Mouse (Mus musculus) inflammation-experienced regulatory T-cells, adult 6 months (primary cell): ENCODE measurements around the gene Ctdnep1. TPM values are rescaled to one million over a fixed set of nuclear protein-coding genes. Genes with fewer than 3 reads are reported as not detected.
"Not testable (repeated sequence)": the region's sequence is repeated elsewhere in the genome, so short reads cannot be mapped to it uniquely, and the experiment has no call there.

ENCODE experiments used
- ATAC-seq: one replicate; pipeline ENCODE4 v1.8.0; 2017
- polyA plus RNA-seq, 3 experiments: library from polyadenylated mRNA; unstranded; fragments of 100-300 nt; shearing (Covaris generic); gene quantifications; one replicate each; pipeline ENCODE4 v1.2.1; 2017

Ctdnep1 gene
- polyA plus RNA-seq, 3 experiments from 2014 or later: 25.8 to 35.6 (median 29.3) TPM

DNA sequence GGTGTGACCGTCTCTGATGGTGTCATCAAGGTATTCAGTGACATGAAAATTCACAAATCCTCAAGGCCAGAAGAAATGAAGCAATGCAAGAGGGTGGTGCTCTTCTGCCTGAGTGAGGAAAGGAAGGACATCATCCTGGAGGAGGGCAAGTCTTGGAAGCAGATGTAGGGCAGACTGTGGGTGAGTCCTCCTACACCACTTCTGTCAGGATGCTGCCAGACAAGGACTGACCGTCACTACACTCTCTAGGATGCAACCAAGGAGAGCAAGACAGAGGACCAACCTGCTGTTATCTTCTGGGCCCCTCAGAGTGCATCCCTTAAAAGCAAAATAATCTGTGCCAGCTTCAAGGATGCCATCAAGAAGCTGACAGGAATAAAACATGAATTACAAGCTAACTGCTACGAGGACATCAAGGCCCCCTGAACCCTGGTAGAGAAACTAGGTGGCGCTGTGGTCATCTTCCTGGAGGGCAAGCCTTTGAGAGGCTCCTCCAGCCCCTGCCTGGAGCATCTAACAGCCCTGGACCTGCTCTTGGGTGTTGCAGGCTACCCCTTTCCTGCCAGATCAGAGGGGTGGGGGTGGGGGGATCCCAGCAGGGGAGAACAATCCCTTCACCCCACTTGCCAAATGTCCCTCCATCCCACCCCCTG, 30.0 kb upstream of the Ctdnep1 start:
- no peak for ATAC-seq

- ATAC-seq: no peak
Observed at GRCm38 (mm10) chr11:69952274-69952673, 28.7 kb upstream of the Ctdnep1 start.

GRCm38 (mm10) chr11:69953267-69953915, 27.6 kb upstream of the Ctdnep1 start:
- ATAC-seq: no peak

DNA sequence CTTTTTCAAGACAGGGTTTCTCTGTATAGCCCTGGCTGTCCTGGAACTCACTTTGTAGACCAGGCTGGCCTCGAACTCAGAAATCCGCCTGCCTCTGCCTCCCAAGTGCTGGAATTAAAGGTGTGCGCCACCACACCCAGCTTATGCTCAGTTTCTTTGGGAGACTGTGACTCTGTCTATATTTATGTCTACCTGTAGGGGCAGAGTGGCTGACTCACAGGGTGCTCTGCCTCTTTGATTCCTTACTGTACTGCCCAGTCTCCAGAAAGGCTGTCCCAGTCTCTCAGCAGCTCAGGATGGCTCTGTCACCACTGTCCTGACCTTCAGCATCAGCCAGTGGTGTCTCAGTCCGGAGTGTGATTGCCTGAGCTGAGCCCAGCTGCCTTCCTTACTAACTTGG, 25.3 kb upstream of the Ctdnep1 start:
- ATAC-seq: not testable (repeated sequence)

GRCm38 (mm10) chr11:69956218-69956617, 24.7 kb upstream of the Ctdnep1 start:
- ATAC-seq: no peak

GRCm38 (mm10) chr11:69960616-69961015, 20.3 kb upstream of the Ctdnep1 start:
- ATAC-seq: no peak

GRCm38 (mm10) chr11:69961841-69962240, 19.1 kb upstream of the Ctdnep1 start:
- no peak for ATAC-seq

DNA sequence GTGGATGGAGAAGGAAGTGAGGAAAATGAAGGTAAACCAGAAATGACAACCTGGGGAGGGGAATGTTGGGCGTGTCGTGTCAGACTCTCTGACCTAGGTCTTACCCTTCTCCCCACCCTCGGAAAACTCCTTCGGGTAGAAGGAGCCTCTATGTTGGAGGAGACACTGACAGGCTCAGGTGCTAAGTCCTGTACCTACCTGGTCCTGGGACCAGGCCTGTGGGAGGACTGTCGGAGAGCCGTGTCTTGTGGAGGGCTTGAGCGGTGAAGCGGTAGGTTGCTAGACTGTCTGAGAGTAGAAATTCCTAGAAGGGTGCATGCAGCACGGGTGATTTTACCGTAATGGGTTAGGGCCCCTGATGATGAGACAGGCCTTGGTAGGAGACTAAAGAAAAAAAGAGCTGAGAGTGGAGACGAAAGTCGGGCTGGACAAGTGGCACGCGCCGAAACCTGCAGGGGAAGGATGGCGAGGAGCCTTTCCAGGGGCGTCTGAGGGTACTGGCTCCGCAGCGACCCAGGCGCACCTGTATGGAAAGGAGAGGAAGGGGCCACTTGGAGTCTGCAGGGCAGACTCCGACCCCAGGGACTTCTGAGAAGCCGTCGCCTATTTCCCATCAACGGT, 16.2 kb upstream of the Ctdnep1 start, which contains the start of gene Cldn7:
Gene Cldn7, plus strand, starts transcription at position 130 of the 621 bp plus-strand sequence.
- no peak for ATAC-seq

GRCm38 (mm10) chr11:69965271-69966005, 15.5 kb upstream of the Ctdnep1 start:
- no peak for ATAC-seq

DNA sequence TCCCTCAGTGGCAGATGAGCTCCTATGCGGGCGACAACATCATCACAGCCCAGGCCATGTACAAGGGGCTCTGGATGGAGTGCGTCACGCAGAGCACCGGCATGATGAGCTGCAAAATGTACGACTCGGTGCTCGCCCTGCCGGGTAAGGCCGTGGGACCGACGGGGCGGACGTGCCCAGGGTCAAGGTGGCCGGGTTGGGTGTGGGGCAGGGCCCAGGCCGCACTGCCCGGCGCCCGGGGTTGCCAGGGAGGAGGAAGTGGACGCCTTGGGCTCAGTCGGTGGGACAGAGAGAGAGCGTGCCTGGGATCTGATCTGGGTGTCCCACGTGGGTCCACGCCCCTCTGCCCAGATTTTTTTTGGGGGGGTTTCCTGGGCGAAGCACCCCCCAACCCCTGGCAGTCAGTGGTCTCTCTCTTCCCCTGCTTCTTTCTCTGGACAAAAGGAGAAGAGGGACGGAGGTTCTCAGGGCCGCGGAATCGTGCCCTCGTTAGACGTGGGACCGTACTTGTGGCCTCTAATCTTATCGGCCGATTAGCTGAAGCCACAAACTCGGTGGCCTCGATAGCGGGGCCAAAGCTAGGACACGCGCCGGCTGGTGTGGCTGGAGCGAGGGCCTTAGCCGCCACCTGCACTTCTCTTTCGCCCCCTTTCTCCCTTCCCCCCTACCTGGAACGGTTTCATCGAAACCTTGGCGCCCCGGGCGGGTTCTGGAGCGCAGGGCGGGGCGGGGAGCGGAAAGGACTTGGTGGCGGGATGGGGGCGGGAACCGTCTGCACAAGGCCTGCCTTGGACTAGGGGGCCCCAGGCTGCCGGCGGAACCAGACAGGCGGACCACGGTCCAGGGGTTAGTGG, 14.7 kb upstream of the Ctdnep1 start:
- no peak for ATAC-seq

GRCm38 (mm10) chr11:69966860-69967517, 14.0 kb upstream of the Ctdnep1 start:
- ATAC-seq: no peak

DNA sequence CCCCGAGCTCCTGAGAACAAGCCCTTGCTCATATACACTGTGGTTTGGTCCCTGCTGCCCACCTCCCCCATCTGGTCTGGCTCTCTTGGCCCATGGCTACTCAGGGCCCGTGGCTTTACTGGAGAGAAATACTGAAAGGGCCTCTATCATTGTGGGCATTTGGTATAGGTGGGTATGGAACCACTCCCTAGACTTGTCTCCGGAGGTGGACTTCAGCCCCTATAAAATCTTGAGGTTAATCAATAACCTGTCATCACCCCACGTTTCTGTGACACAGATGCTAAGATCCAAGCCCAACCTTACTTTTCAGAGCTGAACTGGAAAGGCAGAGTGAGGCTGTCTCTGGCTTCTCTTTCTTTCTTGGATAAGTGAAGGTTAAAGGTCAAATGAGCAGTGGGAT, 12.2 kb upstream of the Ctdnep1 start:
- no peak for ATAC-seq

- no peak for ATAC-seq
Observed at GRCm38 (mm10) chr11:69970222-69970621, 10.7 kb upstream of the Ctdnep1 start.

DNA sequence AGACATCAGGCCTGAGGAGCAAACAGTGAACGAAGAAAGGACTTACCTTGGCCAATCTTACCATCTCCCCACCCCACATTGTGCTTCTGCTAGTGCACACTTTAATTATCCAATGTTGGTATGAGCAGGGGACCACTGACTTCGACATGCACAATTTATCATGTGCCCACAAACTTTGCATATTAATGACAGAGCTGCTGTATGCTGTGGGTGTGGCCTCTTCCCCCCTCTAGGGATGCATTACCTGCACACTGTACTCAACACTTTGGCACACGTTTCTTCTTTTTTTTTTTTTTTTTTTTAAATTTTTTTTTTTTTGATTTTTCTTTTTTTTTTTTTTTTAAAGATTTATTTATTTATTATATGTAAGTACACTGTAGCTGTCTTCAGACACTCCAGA, 10.2 kb upstream of the Ctdnep1 start:
- ATAC-seq: no peak

DNA sequence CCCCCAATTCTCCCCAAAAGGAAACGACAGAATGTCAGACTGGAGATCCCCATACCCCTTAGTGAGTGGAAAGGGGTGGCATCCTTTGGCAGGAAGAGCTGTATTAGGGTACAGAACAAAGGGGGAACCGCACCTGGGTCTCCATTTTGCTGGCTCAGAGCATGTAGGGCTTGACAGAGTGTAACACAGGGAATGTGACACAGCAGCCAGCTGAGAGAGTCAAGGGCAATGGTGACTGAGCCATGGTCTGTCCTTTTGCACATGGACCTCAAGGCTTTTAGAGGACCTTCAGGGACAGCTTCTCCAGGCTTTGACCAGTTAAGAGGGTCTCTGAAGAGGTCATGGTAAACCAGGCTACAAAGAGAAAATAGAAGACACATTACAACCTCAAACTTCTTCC, 6.0 kb upstream of the Ctdnep1 start:
- no peak for ATAC-seq

DNA sequence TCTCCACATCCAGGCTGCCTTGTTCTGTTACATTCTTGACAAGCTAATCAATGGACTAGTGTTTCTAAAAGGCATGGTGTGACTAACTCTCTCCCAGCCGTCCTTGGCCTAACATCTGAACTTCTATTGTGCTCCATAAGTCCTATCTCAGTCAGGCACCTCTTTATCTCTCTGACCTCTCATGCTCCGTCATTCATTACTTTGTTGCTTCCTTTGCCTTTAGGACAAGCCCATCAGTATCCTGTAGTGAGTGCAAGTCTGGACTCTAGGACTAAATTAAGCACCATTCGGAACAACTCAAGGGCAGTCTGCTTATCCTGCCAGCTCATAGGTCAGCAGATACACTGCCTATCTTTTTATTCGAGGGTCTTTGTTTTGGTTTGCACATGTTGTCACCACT, 4.7 kb upstream of the Ctdnep1 start:
- ATAC-seq: no peak

DNA sequence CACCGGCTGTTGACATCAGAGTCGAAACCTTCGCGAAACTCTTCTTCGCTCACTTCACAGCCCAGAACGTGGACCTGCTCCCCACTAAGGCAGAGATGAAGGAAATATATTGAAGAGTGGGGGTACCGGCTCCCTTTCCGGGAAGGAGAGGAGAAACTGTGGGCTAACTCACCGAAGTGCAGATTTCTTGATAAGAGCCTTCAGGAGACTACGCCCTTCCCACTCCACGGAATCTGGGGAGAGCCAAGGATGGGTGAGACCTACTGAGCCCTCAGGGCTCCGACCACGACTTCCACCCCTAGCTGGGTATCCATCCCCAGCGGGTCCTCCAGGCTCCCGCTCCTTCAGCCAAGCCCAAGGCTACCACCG, 1.1 kb upstream of the Ctdnep1 start:
- no peak for ATAC-seq

DNA sequence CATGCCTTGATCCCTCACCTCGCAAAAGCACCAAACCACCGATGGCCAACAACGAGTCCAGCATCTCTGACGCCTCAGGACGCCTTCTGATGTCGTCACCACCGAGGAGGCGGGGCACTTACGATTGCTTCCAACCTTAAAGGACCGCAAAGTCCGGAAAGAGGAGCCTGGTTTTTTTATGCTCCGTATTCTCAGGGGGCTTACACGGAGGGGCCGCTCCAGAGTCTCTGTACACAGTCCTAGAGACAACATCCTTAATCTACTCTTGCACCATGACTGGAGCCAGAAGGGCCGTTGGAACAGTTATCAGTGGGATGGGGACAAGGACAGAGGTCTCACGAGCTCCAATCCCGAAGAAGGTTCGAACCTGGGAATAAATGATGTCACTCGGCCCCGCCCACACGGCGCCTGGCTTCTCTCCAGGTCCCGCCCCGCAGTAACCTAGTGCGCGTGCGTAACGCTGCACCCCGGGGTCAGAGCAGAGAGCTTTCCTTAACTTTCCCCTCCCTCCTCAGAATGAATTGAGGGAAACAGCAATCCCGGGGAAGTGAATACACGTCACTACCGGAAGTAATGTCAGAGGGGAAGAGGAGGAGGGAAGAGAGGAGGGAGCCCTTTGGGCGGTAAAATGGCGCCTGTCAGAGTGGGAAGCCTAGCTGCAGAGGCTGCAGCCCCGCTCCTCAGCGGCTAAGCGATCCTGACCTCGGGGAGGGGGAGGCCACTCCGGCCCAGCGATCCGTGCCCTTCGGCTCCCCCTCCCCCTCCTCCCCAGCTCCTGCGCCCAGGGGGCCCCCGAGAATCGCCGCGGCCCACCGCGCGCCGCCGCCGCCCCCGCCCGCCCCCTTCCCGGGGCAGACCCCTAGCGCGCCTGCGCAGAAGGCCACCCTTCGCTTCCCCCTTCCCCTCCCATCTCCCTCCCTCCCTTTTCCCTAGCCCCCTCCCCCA, 488 bp upstream of the Ctdnep1 start:
- ATAC-seq: peak; percentile 83

- ATAC-seq: no peak
Observed at GRCm38 (mm10) chr11:69982225-69982624, 1.3 kb downstream of the Ctdnep1 start, which contains the start of gene Elp5. Gene Elp5, minus strand, starts transcription at chr11:69982517.

GRCm38 (mm10) chr11:69982877-69983276, 1.9 kb downstream of the Ctdnep1 start:
- ATAC-seq: no peak

DNA sequence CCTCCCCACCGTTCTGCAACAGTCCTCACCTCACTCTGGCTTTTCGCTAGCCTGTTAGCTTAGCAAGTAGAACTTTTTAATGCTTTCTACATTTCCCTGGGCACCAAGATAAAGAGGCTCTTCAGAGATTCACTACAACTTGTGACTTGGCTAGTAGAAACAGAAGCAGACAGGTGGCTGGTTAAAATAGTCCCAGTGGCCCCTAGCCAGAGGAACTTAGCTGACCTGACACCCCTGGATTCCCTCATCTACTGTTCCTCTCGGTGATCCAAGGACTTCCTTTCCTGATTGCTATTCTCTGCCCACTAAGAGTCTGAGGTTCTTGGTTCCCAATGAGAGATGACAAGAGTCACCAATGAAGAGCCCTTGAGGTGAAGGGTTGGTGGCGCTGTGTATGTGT, 2.4 kb downstream of the Ctdnep1 start:
- ATAC-seq: no peak
